Mouse (Mus musculus) heart, postnatal 0 days (tissue): Measurements from ENCODE around the gene Uqcc1.

Experiments
- CTCF ChIP-seq: IDR thresholded peaks from 2 replicates; pipeline ENCODE4 v1.5.1; 2016; ENCODE audit warnings: antibody characterized with exemption, control low read depth, low read depth
- EP300 ChIP-seq: IDR thresholded peaks from 2 replicates; pipeline ENCODE4 v1.6.1; 2016; ENCODE audit warnings: antibody characterized with exemption, low read depth

GRCm38 (mm10) chr2:155819392-155819448, 110.9 kb downstream of the Uqcc1 start, which contains the start of gene BC029722:
- TF ChIP-seq CTCF = no peak
- TF ChIP-seq EP300 = no peak
